Mouse (Mus musculus) E14TG2a.4 (cell line): ENCODE data around the gene Gm45753.

ENCODE experiments used
- H3K27me3 ChIP-seq: 2 replicates; pipeline ENCODE4 v1.6.1; 2014; ENCODE audit warnings: low read length, control low read depth; ENCODE audit not compliant: insufficient read depth
- H3K36me3 ChIP-seq: 2 replicates; pipeline ENCODE4 v1.6.1; 2014; ENCODE audit warnings: low read length, control low read depth; ENCODE audit not compliant: insufficient read depth
- H3K4me1 ChIP-seq: replicated peaks from 2 replicates; pipeline ENCODE4 v1.6.1; 2014; ENCODE audit warnings: low read depth, low read length, control low read depth
- H3K4me3 ChIP-seq: replicated peaks from 2 replicates; pipeline ENCODE4 v1.5.1; 2014; ENCODE audit warnings: mild to moderate bottlenecking, low read length
- H3K9me3 ChIP-seq: 2 replicates; pipeline ENCODE4 v1.6.1; 2014; ENCODE audit warnings: low read length, control low read depth
- CTCF ChIP-seq: conservative IDR thresholded peaks from 2 replicates; pipeline ENCODE4 v1.5.1; 2014; ENCODE audit warnings: low read length
- NANOG ChIP-seq: IDR thresholded peaks from 2 replicates; pipeline ENCODE4 v1.6.1; 2014; ENCODE audit warnings: borderline replicate concordance, low read length, mixed read lengths
- POU5F1 ChIP-seq: IDR thresholded peaks from 2 replicates; pipeline ENCODE4 v1.6.1; 2014; ENCODE audit warnings: low read length, borderline replicate concordance

The Gm45753 gene

GRCm38 (mm10) chr8:45266993-45267392, 41.3 kb downstream of the Gm45753 start:
- Histone ChIP-seq H3K9me3 (peaks cover 21% of the 10 kb centered on the region), H3K4me1 (peaks cover 10% of the 10 kb centered on the region), H3K36me3 (no peaks in the 10 kb centered on the region), H3K4me3 (no peak overlapping the region), H3K27me3 (no peaks in the 10 kb centered on the region)
- TF ChIP-seq CTCF: no peak
- peak; percentile 22; the same call in 1 of the 2 replicates for TF ChIP-seq NANOG
- TF ChIP-seq POU5F1: no peak

- Histone ChIP-seq H3K4me1 (peaks cover 10% of the 10 kb centered on the region), H3K4me3 (no peak overlapping the region), H3K27me3 (no peaks in the 10 kb centered on the region), H3K9me3 (peaks cover 21% of the 10 kb centered on the region), H3K36me3 (no peaks in the 10 kb centered on the region)
- no peak for TF ChIP-seq POU5F1
- TF ChIP-seq NANOG: no peak
- TF ChIP-seq CTCF: no peak
Measured at GRCm38 (mm10) chr8:45264918-45265317, 43.3 kb downstream of the Gm45753 start.

GRCm38 (mm10) chr8:45262851-45263250, 45.4 kb downstream of the Gm45753 start:
- no peak overlapping the region for H3K4me3 ChIP-seq
- H3K36me3 ChIP-seq: no peaks in the 10 kb centered on the region
- TF ChIP-seq NANOG: no peak
- H3K27me3 ChIP-seq: no peaks in the 10 kb centered on the region
- H3K9me3 ChIP-seq: peaks cover 21% of the 10 kb centered on the region
- peaks cover 8% of the 10 kb centered on the region for H3K4me1 ChIP-seq

GRCm38 (mm10) chr8:45261920-45262319, 46.3 kb downstream of the Gm45753 start, which contains the start of gene F11:
Gene F11 (minus strand): TSS chr8:45262031.
- Histone ChIP-seq H3K9me3 (peaks cover 21% of the 10 kb centered on the region), H3K4me1 (peaks cover 3% of the 10 kb centered on the region)
- TF ChIP-seq CTCF (no peak), NANOG (no peak), POU5F1 (no peak)

GRCm38 (mm10) chr8:45258421-45258820, 49.8 kb downstream of the Gm45753 start:
- Histone ChIP-seq H3K4me1 (no peaks in the 10 kb centered on the region), H3K9me3 (no peaks in the 10 kb centered on the region), H3K27me3 (no peaks in the 10 kb centered on the region), H3K4me3 (no peak overlapping the region), H3K36me3 (no peaks in the 10 kb centered on the region)
- TF ChIP-seq CTCF (no peak), POU5F1 (no peak), NANOG (no peak)

More at GRCm38 (mm10) chr8:45261920-45262319, 46.3 kb downstream of the Gm45753 start, which contains the start of gene F11:
- no peaks in the 10 kb centered on the region for H3K27me3 ChIP-seq
- H3K4me3 ChIP-seq: no peak within 1 kb of the TSS
- no peaks in the 10 kb centered on the region for H3K36me3 ChIP-seq

GRCm38 (mm10) chr8:45255040-45255439, 53.2 kb downstream of the Gm45753 start:
- TF ChIP-seq POU5F1: no peak
- no peak for TF ChIP-seq NANOG
- TF ChIP-seq CTCF: no peak
- Histone ChIP-seq H3K36me3 (no peaks in the 10 kb centered on the region), H3K9me3 (no peaks in the 10 kb centered on the region), H3K4me1 (peaks cover 8% of the 10 kb centered on the region; the same call in 1 of the 2 replicates), H3K4me3 (no peak overlapping the region), H3K27me3 (peaks cover 6% of the 10 kb centered on the region; the same call in 1 of the 2 replicates)

- Histone ChIP-seq H3K4me1 (peaks cover 10% of the 10 kb centered on the region), H3K36me3 (no peaks in the 10 kb centered on the region), H3K9me3 (no peaks in the 10 kb centered on the region), H3K4me3 (no peak overlapping the region), H3K27me3 (peaks cover 6% of the 10 kb centered on the region; the same call in 1 of the 2 replicates)
- TF ChIP-seq POU5F1: no peak
Measured at GRCm38 (mm10) chr8:45254194-45254842, 53.9 kb downstream of the Gm45753 start.

- Histone ChIP-seq H3K9me3 (no peaks in the 10 kb centered on the region), H3K4me3 (no peak overlapping the region), H3K36me3 (no peaks in the 10 kb centered on the region), H3K27me3 (peaks cover 6% of the 10 kb centered on the region; the same call in 1 of the 2 replicates), H3K4me1 (peaks cover 18% of the 10 kb centered on the region)
- TF ChIP-seq POU5F1 (no peak), CTCF (no peak), NANOG (no peak)
Measured at GRCm38 (mm10) chr8:45253586-45253985, 54.7 kb downstream of the Gm45753 start.

GRCm38 (mm10) chr8:45253111-45253510, 55.2 kb downstream of the Gm45753 start:
- H3K4me3 ChIP-seq: no peak overlapping the region
- H3K4me1 ChIP-seq: peaks cover 22% of the 10 kb centered on the region
- H3K9me3 ChIP-seq: no peaks in the 10 kb centered on the region
- TF ChIP-seq POU5F1 (no peak), CTCF (no peak), NANOG (no peak)
- H3K27me3 ChIP-seq: peaks cover 6% of the 10 kb centered on the region; the same call in 1 of the 2 replicates
- H3K36me3 ChIP-seq: no peaks in the 10 kb centered on the region
